Mouse (Mus musculus): ENCODE measurements around the gene Klf13.

- TF ChIP-seq CTCF (IDR thresholded peaks at IDR 0.05; ENCODE audit: low read depth), result no peak
- no peak for TF ChIP-seq EP300 (IDR thresholded peaks at IDR 0.05; ENCODE audit: low read depth)
Observed at GRCm38 (mm10) chr7:63902604-63903210, 36.0 kb downstream of the Klf13 start.

Data from liver, embryonic 14.5 days (tissue).